7 mouse cellular contexts compared by ENCODE assay signal in the genomic region with DNA sequence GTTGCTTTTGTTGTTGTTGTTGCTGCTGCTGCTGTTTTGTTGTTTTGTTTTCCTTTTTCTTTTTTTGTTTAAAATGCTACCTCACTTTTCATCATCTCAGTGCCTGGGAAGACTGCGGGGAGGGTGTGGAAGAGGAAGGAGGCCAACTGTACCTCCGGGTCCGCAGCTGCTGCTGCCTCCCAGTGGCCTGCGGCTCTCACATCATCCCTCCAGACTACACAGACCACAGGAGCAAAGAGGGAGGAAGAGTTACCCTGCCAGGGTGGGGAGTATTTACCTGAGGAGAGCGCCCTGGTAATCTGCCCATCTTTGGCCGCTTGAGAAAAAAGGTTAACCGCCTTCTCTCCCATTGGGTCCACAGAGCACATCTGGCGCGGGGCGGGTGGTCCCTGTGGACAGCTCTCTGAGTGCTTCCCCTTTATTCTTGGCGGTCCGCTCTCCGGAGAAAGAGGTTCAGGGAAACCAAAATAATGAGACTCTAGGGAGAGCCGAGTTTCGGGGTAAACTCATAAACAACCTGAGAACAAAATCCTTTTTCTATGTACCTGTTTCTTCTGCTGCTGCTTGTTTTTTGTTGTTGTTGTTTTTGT. TPM values are rescaled to one million over a fixed set of nuclear protein-coding genes. Genes with fewer than 3 reads are reported as not detected.
DNase-seq lines count a peak whose midpoint lies in the region; ATAC-seq lines count a peak whose summit lies in the region.

No protein-coding gene starts in this region.

- H3K9ac ChIP-seq in midbrain, embryonic 13.5 days (replicated peaks) = no peak overlapping the region
- no peak overlapping the region for H3K9ac ChIP-seq in midbrain, embryonic 11.5 days (ENCODE audit: low read length)
- H3K9ac ChIP-seq in embryonic facial prominence, embryonic 13.5 days = no peak overlapping the region
- H3K9ac ChIP-seq in hindbrain, embryonic 16.5 days (ENCODE audit: low read depth, low read length) = no peak overlapping the region

- no peak overlapping the region for H3K4me2 ChIP-seq in midbrain, embryonic 13.5 days (replicated peaks)
- no peak overlapping the region for H3K4me2 ChIP-seq in midbrain, embryonic 11.5 days
- peak overlapping the region; percentile 37 for H3K4me2 ChIP-seq in embryonic facial prominence, embryonic 13.5 days
- peak overlapping the region; percentile 10; the same call in 1 of the 2 replicates for H3K4me2 ChIP-seq in hindbrain, embryonic 16.5 days (ENCODE audit: low read length)

- no peak overlapping the region for H3K4me3 ChIP-seq in midbrain, embryonic 13.5 days (replicated peaks)
- H3K4me3 ChIP-seq in midbrain, embryonic 11.5 days (ENCODE audit: low read depth, low read length) = no peak overlapping the region
- no peak overlapping the region for H3K4me3 ChIP-seq in embryonic facial prominence, embryonic 13.5 days
- H3K4me3 ChIP-seq in hindbrain, embryonic 16.5 days (ENCODE audit: low read length) = no peak overlapping the region
- H3K4me3 ChIP-seq in megakaryocyte, embryonic 14.5 days (replicated peaks) = peak overlapping the region; percentile 77

- H3K36me3 ChIP-seq in midbrain, embryonic 13.5 days = no peaks in the 10 kb centered on the region
- H3K36me3 ChIP-seq in midbrain, embryonic 11.5 days (ENCODE audit: control insufficient read depth, insufficient read depth, low read length) = no peaks in the 10 kb centered on the region
- H3K36me3 ChIP-seq in embryonic facial prominence, embryonic 13.5 days = no peaks in the 10 kb centered on the region
- no peaks in the 10 kb centered on the region for H3K36me3 ChIP-seq in hindbrain, embryonic 16.5 days (ENCODE audit: control insufficient read depth, insufficient read depth, low read length)
- H3K36me3 ChIP-seq in megakaryocyte, embryonic 14.5 days (replicated peaks; ENCODE audit: low read length) = no peaks in the 10 kb centered on the region

- H3K9me3 ChIP-seq in midbrain, embryonic 13.5 days = no peaks in the 10 kb centered on the region
- H3K9me3 ChIP-seq in midbrain, embryonic 11.5 days (ENCODE audit: control insufficient read depth, low read length) = no peaks in the 10 kb centered on the region
- no peaks in the 10 kb centered on the region for H3K9me3 ChIP-seq in embryonic facial prominence, embryonic 13.5 days
- no peaks in the 10 kb centered on the region for H3K9me3 ChIP-seq in hindbrain, embryonic 16.5 days (ENCODE audit: control insufficient read depth, low read length)
- H3K9me3 ChIP-seq in megakaryocyte, embryonic 14.5 days = no peaks in the 10 kb centered on the region

- H3K4me1 ChIP-seq in midbrain, embryonic 13.5 days (replicated peaks) = 0 out of 2 replicates have a peak, but pooled peaks cover 3% of the 10 kb centered on the region
- H3K4me1 ChIP-seq in midbrain, embryonic 11.5 days (ENCODE audit: control insufficient read depth, insufficient read depth, low read length) = 0 out of 2 replicates have a peak, but pooled peaks cover 2% of the 10 kb centered on the region
- H3K4me1 ChIP-seq in embryonic facial prominence, embryonic 13.5 days = peaks cover 37% of the 10 kb centered on the region
- no peaks in the 10 kb centered on the region for H3K4me1 ChIP-seq in hindbrain, embryonic 16.5 days (ENCODE audit: control insufficient read depth, insufficient read depth, low read depth, low read length)
- H3K4me1 ChIP-seq in megakaryocyte, embryonic 14.5 days = peaks cover 79% of the 10 kb centered on the region

- no peak overlapping the region for H3K27ac ChIP-seq in midbrain, embryonic 13.5 days
- no peak overlapping the region for H3K27ac ChIP-seq in midbrain, embryonic 11.5 days (ENCODE audit: low read depth, low read length)
- H3K27ac ChIP-seq in embryonic facial prominence, embryonic 13.5 days = no peak overlapping the region
- H3K27ac ChIP-seq in hindbrain, embryonic 16.5 days (ENCODE audit: low read depth, low read length) = no peak overlapping the region

- peaks cover 11% of the 10 kb centered on the region for H3K27me3 ChIP-seq in midbrain, embryonic 13.5 days
- H3K27me3 ChIP-seq in midbrain, embryonic 11.5 days (ENCODE audit: control insufficient read depth, insufficient read depth, low read length) = no peaks in the 10 kb centered on the region; the same call in 1 of the 2 replicates
- H3K27me3 ChIP-seq in embryonic facial prominence, embryonic 13.5 days = no peaks in the 10 kb centered on the region
- no peaks in the 10 kb centered on the region for H3K27me3 ChIP-seq in hindbrain, embryonic 16.5 days (replicated peaks; ENCODE audit: control insufficient read depth, insufficient read depth, low read length)
- no peaks in the 10 kb centered on the region for H3K27me3 ChIP-seq in megakaryocyte, embryonic 14.5 days (replicated peaks)

- 19% methylated on average over 15 of the region's 15 CpGs for WGBS in midbrain, embryonic 13.5 days
- 28% methylated on average over 15 of the region's 15 CpGs for WGBS in midbrain, embryonic 11.5 days
- WGBS in embryonic facial prominence, embryonic 13.5 days = 18% methylated on average over 15 of the region's 15 CpGs
- 27% methylated on average over 15 of the region's 15 CpGs for whole genome bisulfite sequencing in hindbrain, embryonic 16.5 days

- ATAC-seq in midbrain, embryonic 13.5 days = peak; percentile 70
- no peak for ATAC-seq in midbrain, embryonic 11.5 days (ENCODE audit: low FRiP score)
- ATAC-seq in embryonic facial prominence, embryonic 13.5 days (ENCODE audit: insufficient number of reproducible peaks, insufficient read depth, low FRiP score, low TSS enrichment, low read depth) = no peak
- ATAC-seq in hindbrain, embryonic 16.5 days = no peak

- DNase-seq in midbrain, embryonic 11.5 days (ENCODE audit: low spot score, missing footprints) = no peak
- DNase-seq in adrenal gland, adult 2 months = no peak
- DNase-seq in cerebellum, postnatal 4 days (ENCODE audit: low spot score in 2 of 2) = no peak

RNA-seq across cellular contexts. Expression of gene Srsf3, which starts 10.1 kb away (rescaled TPM):
- polyA plus RNA-seq in midbrain, embryonic 13.5 days (2015; fragmentation: Nextera tagmentation; extraction: Ambion mirVana) = 590 and 618 TPM in 2 replicates
- polyA plus RNA-seq in midbrain, embryonic 11.5 days (2014; fragmentation: Nextera tagmentation; extraction: Ambion mirVana) = 899 and 948 TPM in 2 replicates
- 702 and 727 TPM in 2 replicates for polyA plus RNA-seq in embryonic facial prominence, embryonic 13.5 days (2015; fragmentation: Nextera tagmentation; extraction: Ambion mirVana)
- polyA plus RNA-seq in hindbrain, embryonic 16.5 days (2015; fragmentation: Nextera tagmentation; extraction: Ambion mirVana) = 356 and 408 TPM in 2 replicates
- 27.5 and 103 TPM in 2 replicates for polyA plus RNA-seq in megakaryocyte, embryonic 14.5 days (2012; ENCODE audit: insufficient read depth, low replicate concordance)
- total RNA-seq in adrenal gland, adult 2 months (2021) = 100 to 1,000 TPM in 1 of 2 experiments, 10 to 100 TPM in 1; 94.0 to 149 TPM
- 161 and 183 TPM in 2 replicates for polyA plus RNA-seq in adrenal gland, adult 2 months (2012; rRNA removed)

RNA-seq across cellular contexts. Expression of gene Stk38, which starts 14.5 kb away (rescaled TPM):
- polyA plus RNA-seq in midbrain, embryonic 13.5 days (2015; fragmentation: Nextera tagmentation; extraction: Ambion mirVana) = 126 and 134 TPM in 2 replicates
- polyA plus RNA-seq in midbrain, embryonic 11.5 days (2014; fragmentation: Nextera tagmentation; extraction: Ambion mirVana) = 130 and 139 TPM in 2 replicates
- 114 and 129 TPM in 2 replicates for polyA plus RNA-seq in embryonic facial prominence, embryonic 13.5 days (2015; fragmentation: Nextera tagmentation; extraction: Ambion mirVana)
- polyA plus RNA-seq in hindbrain, embryonic 16.5 days (2015; fragmentation: Nextera tagmentation; extraction: Ambion mirVana) = 71.8 and 89.7 TPM in 2 replicates
- polyA plus RNA-seq in megakaryocyte, embryonic 14.5 days (2012; ENCODE audit: insufficient read depth, low replicate concordance) = 32.2 and 64.5 TPM in 2 replicates
- total RNA-seq in adrenal gland, adult 2 months (2021) = 10 to 100 TPM; 50.5 to 52.6 TPM
- 151 and 161 TPM in 2 replicates for polyA plus RNA-seq in adrenal gland, adult 2 months (2012; rRNA removed)

Comparison
In these comparisons a context has a peak if more than half of its experiments do, and no peak if none do; other contexts are left out.
1. H3K4me2 ChIP-seq: peak in embryonic facial prominence, embryonic 13.5 days (single experiment) and hindbrain, embryonic 16.5 days (single experiment); none in midbrain, embryonic 13.5 days (single experiment) and midbrain, embryonic 11.5 days (single experiment).